In the genomic region with DNA sequence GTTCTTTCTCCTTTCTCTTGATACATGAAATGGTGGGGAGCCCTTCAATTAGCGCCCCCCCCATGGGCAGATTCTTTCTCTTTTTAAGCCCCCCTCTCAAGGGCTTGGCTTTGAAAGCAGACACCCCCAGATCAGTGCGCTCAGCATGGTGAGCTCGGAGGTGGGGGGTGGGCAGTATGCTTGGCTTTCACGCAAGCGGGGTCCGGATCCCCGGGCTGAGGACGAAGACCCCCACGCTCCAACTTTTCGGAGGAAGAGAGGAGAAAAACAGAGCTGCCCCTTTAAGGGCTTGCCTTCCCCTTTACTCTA, we compare ENCODE assay signal across 8 mouse cellular contexts. TPM values are rescaled to one million over a fixed set of nuclear protein-coding genes. Genes with fewer than 3 reads are reported as not detected.
DNase-seq lines count a peak whose midpoint lies in the region; ATAC-seq and TF ChIP-seq lines count a peak whose summit lies in the region.

No protein-coding gene starts in this region.

- H3K9ac ChIP-seq in kidney, embryonic 14.5 days (ENCODE audit: low read depth, low read length): peak overlapping the region; percentile 67; the same call in 1 of the 2 replicates
- H3K9ac ChIP-seq in embryonic facial prominence, embryonic 12.5 days: peak overlapping the region; percentile 20
- H3K9ac ChIP-seq in hindbrain, postnatal 0 days (replicated peaks; ENCODE audit: low read length): peak overlapping the region; percentile 85
- peak overlapping the region; percentile 84 for H3K9ac ChIP-seq in midbrain, embryonic 14.5 days (replicated peaks; ENCODE audit: low read length)

- no peak for DNase-seq in kidney, adult 8-10 months
- no peak for DNase-seq in hindbrain, postnatal 0 days (ENCODE audit: low spot score)
- no peak for DNase-seq in midbrain, embryonic 14.5 days
- no peak for DNase-seq in right cerebral cortex, postnatal 25 days
- no peak for DNase-seq in adrenal gland, postnatal 14 days
- DNase-seq in layer of hippocampus, adult 9-11 months: no peak

- H3K4me3 ChIP-seq in kidney, embryonic 14.5 days (ENCODE audit: low read length): peak overlapping the region; percentile 73
- H3K4me3 ChIP-seq in embryonic facial prominence, embryonic 12.5 days: peak overlapping the region; percentile 73
- H3K4me3 ChIP-seq in hindbrain, postnatal 0 days (ENCODE audit: low read length): peak overlapping the region; percentile 82
- H3K4me3 ChIP-seq in midbrain, embryonic 14.5 days (replicated peaks; ENCODE audit: low read depth, low read length): peak overlapping the region; percentile 81

- 0% methylated on average over 10 of the region's 10 CpGs for WGBS in kidney, embryonic 14.5 days
- 0% methylated on average over 10 of the region's 10 CpGs for WGBS in embryonic facial prominence, embryonic 12.5 days
- under 1% methylated on average over 8 of the region's 10 CpGs for WGBS in hindbrain, postnatal 0 days
- WGBS in midbrain, embryonic 14.5 days: 1% methylated on average over 10 of the region's 10 CpGs

- H3K4me2 ChIP-seq in kidney, embryonic 14.5 days (replicated peaks; ENCODE audit: low read depth, low read length): peak overlapping the region; percentile 63
- H3K4me2 ChIP-seq in embryonic facial prominence, embryonic 12.5 days (replicated peaks): peak overlapping the region; percentile 61
- H3K4me2 ChIP-seq in hindbrain, postnatal 0 days (ENCODE audit: low read depth, low read length): peak overlapping the region; percentile 96
- H3K4me2 ChIP-seq in midbrain, embryonic 14.5 days (ENCODE audit: low read length): peak overlapping the region; percentile 84

- no peaks in the 10 kb centered on the region for H3K9me3 ChIP-seq in kidney, embryonic 14.5 days (ENCODE audit: control insufficient read depth, low read length)
- no peaks in the 10 kb centered on the region for H3K9me3 ChIP-seq in embryonic facial prominence, embryonic 12.5 days
- no peaks in the 10 kb centered on the region for H3K9me3 ChIP-seq in hindbrain, postnatal 0 days (ENCODE audit: low read length)
- no peaks in the 10 kb centered on the region for H3K9me3 ChIP-seq in midbrain, embryonic 14.5 days (ENCODE audit: control insufficient read depth, low read length)

- no peak for TF ChIP-seq CTCF in hindbrain, postnatal 0 days (IDR thresholded peaks at IDR 0.05; ENCODE audit: low read depth)

- H3K27ac ChIP-seq in kidney, embryonic 14.5 days (ENCODE audit: low read depth, low read length): no peak overlapping the region
- no peak overlapping the region; the same call in 1 of the 2 replicates for H3K27ac ChIP-seq in embryonic facial prominence, embryonic 12.5 days
- H3K27ac ChIP-seq in hindbrain, postnatal 0 days: peak overlapping the region; percentile 87
- peak overlapping the region; percentile 86; the same call in 1 of the 2 replicates for H3K27ac ChIP-seq in midbrain, embryonic 14.5 days (replicated peaks; ENCODE audit: low read depth, low read length)

- H3K27me3 ChIP-seq in kidney, embryonic 14.5 days (ENCODE audit: control insufficient read depth, insufficient read depth, low read length): no peaks in the 10 kb centered on the region
- H3K27me3 ChIP-seq in embryonic facial prominence, embryonic 12.5 days: 0 out of 2 replicates have a peak, but pooled peaks cover 4% of the 10 kb centered on the region
- H3K27me3 ChIP-seq in hindbrain, postnatal 0 days (ENCODE audit: insufficient read depth, low read length): no peaks in the 10 kb centered on the region
- H3K27me3 ChIP-seq in midbrain, embryonic 14.5 days (ENCODE audit: control insufficient read depth, insufficient read depth, low read length): no peaks in the 10 kb centered on the region

- no peaks in the 10 kb centered on the region for H3K36me3 ChIP-seq in kidney, embryonic 14.5 days (ENCODE audit: control insufficient read depth, insufficient read depth, low read length)
- H3K36me3 ChIP-seq in embryonic facial prominence, embryonic 12.5 days: no peaks in the 10 kb centered on the region
- no peaks in the 10 kb centered on the region for H3K36me3 ChIP-seq in hindbrain, postnatal 0 days (ENCODE audit: insufficient read depth, low read length)
- no peaks in the 10 kb centered on the region for H3K36me3 ChIP-seq in midbrain, embryonic 14.5 days (ENCODE audit: control insufficient read depth, insufficient read depth, low read length)

- peaks cover 16% of the 10 kb centered on the region; the same call in 1 of the 2 replicates for H3K4me1 ChIP-seq in kidney, embryonic 14.5 days (ENCODE audit: control insufficient read depth, insufficient read depth, low read length)
- H3K4me1 ChIP-seq in embryonic facial prominence, embryonic 12.5 days: peaks cover 36% of the 10 kb centered on the region
- peaks cover 7% of the 10 kb centered on the region for H3K4me1 ChIP-seq in hindbrain, postnatal 0 days (ENCODE audit: insufficient read depth, low read length)
- H3K4me1 ChIP-seq in midbrain, embryonic 14.5 days (ENCODE audit: control insufficient read depth, insufficient read depth, low read length): peaks cover 42% of the 10 kb centered on the region

- ATAC-seq in kidney, embryonic 14.5 days (ENCODE audit: low FRiP score, low TSS enrichment): no peak
- ATAC-seq in embryonic facial prominence, embryonic 12.5 days (ENCODE audit: insufficient number of reproducible peaks, insufficient read depth, low FRiP score, low TSS enrichment): no peak
- no peak for ATAC-seq in hindbrain, postnatal 0 days
- no peak for ATAC-seq in midbrain, embryonic 14.5 days (ENCODE audit: low FRiP score, low TSS enrichment)

RNA-seq across cellular contexts. Expression of a gene that starts 0.2 kb away (rescaled TPM):
- 6.1 and 10.8 TPM in 2 replicates for polyA plus RNA-seq in kidney, embryonic 14.5 days (2014; fragmentation: Nextera tagmentation; extraction: Ambion mirVana)
- 8.5 and 9.9 TPM in 2 replicates for polyA plus RNA-seq in embryonic facial prominence, embryonic 12.5 days (2016; fragmentation: Nextera tagmentation; extraction: Ambion mirVana)
- total RNA-seq in hindbrain, postnatal 0 days (2014; rRNA removed): 38.8 and 63.6 TPM in 2 replicates
- polyA plus RNA-seq in hindbrain, postnatal 0 days (2015; fragmentation: Nextera tagmentation; extraction: Ambion mirVana): 15.1 and 16.5 TPM in 2 replicates
- polyA plus RNA-seq in midbrain, embryonic 14.5 days (2014; fragmentation: Nextera tagmentation; extraction: Ambion mirVana): 6.6 and 8.6 TPM in 2 replicates
- 25.8 and 33.5 TPM in 2 replicates for total RNA-seq in adrenal gland, postnatal 14 days (2021)

Comparison
In these comparisons a context has a peak if more than half of its experiments do, and no peak if none do; other contexts are left out.
1. H3K27ac ChIP-seq: peak in hindbrain, postnatal 0 days (single experiment) and midbrain, embryonic 14.5 days (single experiment); none in kidney, embryonic 14.5 days (single experiment) and embryonic facial prominence, embryonic 12.5 days (single experiment).
2. H3K9ac ChIP-seq: peak in every context shown above with its lines; median percentile 85 in hindbrain, postnatal 0 days; 84 in midbrain, embryonic 14.5 days; 67 in kidney, embryonic 14.5 days; 20 in embryonic facial prominence, embryonic 12.5 days.
3. Peak in every context shown above with its lines, with median percentiles within 50 percentile points of each other: H3K4me2 ChIP-seq and H3K4me3 ChIP-seq.